Mouse (Mus musculus): ENCODE data around the gene Ncf4.

DNA sequence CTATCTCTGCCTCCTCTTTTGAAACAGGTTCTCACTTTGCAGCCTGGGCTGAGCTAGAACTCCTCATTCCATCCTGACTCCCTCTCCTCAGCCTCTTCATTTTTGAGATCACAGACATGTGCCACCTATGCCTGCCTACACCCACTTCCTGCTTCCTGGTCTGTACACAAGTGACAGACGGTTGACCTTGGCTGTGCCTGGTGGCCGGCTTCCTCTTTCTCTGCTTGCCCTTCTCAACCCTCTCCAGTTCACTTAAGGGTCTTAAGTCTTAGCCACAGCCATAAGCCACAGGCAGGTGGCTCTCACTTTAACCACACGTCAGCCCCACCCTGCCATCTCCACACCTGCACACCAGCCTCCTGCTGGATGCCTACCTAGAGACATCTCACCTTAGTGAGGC lies 3.8 kb downstream of the Ncf4 start:
- TF ChIP-seq CTCF (IDR thresholded peaks at IDR 0.05; ENCODE audit: borderline replicate concordance, control insufficient read depth, extremely low read depth, insufficient read depth, low read length, poor library complexity) = no peak
- TF ChIP-seq POLR2A (IDR thresholded peaks at IDR 0.05; ENCODE audit: control insufficient read depth, extremely low read depth, insufficient read depth, low read length, poor library complexity) = no peak
